Mouse (Mus musculus) pancreas, adult 10 weeks (tissue): ENCODE results near the gene Ispd. TPM values are rescaled to one million over a fixed set of nuclear protein-coding genes. Genes with fewer than 3 reads are reported as not detected.

Experiments used
- polyA plus RNA-seq: library from polyadenylated mRNA; stranded (reverse); fragments of 350-450 nt; fragmentation: Illumina TruSeq; extraction: RNeasy Lipid Tissue Mini Kit (QIAGEN cat#74804); gene quantifications from one replicate; pipeline ENCODE4 v1.2.3, GENCODE M21; 2015; ENCODE audit warnings: low read depth, low replicate concordance; ENCODE audit not compliant: insufficient read depth

Ispd gene
- 0.46 TPM for polyA plus RNA-seq

DNA sequence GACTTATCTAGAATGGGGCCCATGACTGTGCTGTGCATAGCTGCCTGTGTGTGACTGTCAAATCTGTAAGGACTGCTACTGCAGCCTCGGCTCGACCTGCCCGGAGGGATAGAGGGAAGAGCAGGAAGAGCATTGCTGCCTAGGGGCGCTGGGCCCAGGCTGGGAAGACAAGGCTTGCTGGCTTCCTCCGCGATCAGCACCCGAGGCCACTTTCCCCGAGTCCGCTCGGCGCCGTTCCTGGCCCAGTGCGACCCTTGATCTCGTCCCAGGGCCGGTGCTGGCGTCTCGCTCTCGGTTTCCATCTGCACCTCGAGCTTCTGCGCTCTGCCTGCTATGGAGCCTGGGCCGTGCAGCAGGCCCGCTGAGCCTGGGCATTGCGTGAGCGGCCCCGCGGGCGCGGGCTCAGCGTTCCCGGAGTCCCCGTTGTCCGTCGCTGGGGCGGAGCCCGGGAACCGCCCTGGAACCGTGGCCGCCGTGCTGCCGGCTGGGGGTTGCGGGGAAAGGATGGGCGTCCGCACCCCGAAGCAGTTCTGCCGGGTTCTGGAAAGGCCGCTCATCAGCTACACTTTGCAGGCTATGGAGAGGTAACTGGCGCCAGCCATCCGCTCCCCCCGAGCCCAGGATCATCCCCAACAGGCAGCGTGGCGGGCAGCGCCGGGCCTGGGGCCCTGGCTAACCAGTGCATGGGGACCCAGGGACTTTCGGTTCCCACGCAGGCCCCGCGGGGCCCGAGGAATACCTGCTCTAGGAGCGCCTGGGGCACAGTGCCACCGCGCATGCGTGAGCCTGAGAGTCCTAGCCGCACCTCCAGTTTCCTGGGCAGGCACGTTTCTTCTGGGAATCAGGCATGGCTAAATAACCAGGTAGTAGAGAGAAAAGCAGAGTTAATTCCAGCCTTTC, at the start of gene Ispd, which contains the start of gene D630036H23Rik:
Ispd (plus strand) TSS at position 10 of the 900 bp plus-strand sequence.
D630036H23Rik (minus strand) TSS at position 741 of the 900 bp plus-strand sequence.

Other genes starting within 250 kb of the Ispd start
- gene Ankmy2, start 224.3 kb upstream of the Ispd start, polyA plus RNA-seq = 7.2 TPM
- 5.8 TPM for gene Bzw2, start 223.4 kb upstream of the Ispd start, polyA plus RNA-seq
- gene Lrrc72, start 128.1 kb upstream of the Ispd start, polyA plus RNA-seq = not detected
- gene Sostdc1, start 67.3 kb upstream of the Ispd start, polyA plus RNA-seq = 7.6 TPM
- gene D630036H23Rik, start 731 bp downstream of the Ispd start, polyA plus RNA-seq = not detected